Mouse (Mus musculus) limb, embryonic 12.5 days (tissue): ENCODE measurements at regions not wholly inside any gene's neighbourhood (a gene's known extent, or its start where the extent isn't known, plus 50 kb on each side); places are given as distances from the start of the nearest gene placed in this dataset.

ENCODE experiments used
- ATAC-seq: fragments of 200-750 bp; cut with Nextera tagmentation; 2 replicates; pipeline ENCODE4 v1.8.0; 2017; ENCODE audit warnings: low read depth, moderate TSS enrichment; ENCODE audit not compliant: insufficient number of reproducible peaks, insufficient read depth, low FRiP score, low TSS enrichment
- H3K27ac ChIP-seq: fragments of 300-500 bp; sonication (generic); 2 replicates; pipeline ENCODE4 v1.5.1; 2016; ENCODE audit warnings: mild to moderate bottlenecking, moderate library complexity
- H3K27me3 ChIP-seq: fragments of 300-500 bp; sonication (generic); 2 replicates; pipeline ENCODE4 v1.6.1; 2016; ENCODE audit warnings: mild to moderate bottlenecking, moderate library complexity
- H3K36me3 ChIP-seq: fragments of 300-500 bp; sonication (generic); 2 replicates; pipeline ENCODE4 v1.6.1; 2016; ENCODE audit warnings: mild to moderate bottlenecking, moderate library complexity
- H3K4me1 ChIP-seq: fragments of 300-500 bp; sonication (generic); replicated peaks from 2 replicates; pipeline ENCODE4 v1.6.1; 2016
- H3K4me2 ChIP-seq: fragments of 300-500 bp; sonication (generic); 2 replicates; pipeline ENCODE4 v1.6.1; 2016; ENCODE audit warnings: mild to moderate bottlenecking, moderate library complexity
- H3K4me3 ChIP-seq: fragments of 300-500 bp; sonication (generic); replicated peaks from 2 replicates; pipeline ENCODE4 v1.5.1; 2016; ENCODE audit warnings: mild to moderate bottlenecking
- H3K9ac ChIP-seq: fragments of 300-500 bp; sonication (generic); replicated peaks from 2 replicates; pipeline ENCODE4 v1.6.1; 2016; ENCODE audit warnings: mild to moderate bottlenecking, moderate library complexity
- H3K9me3 ChIP-seq: fragments of 300-500 bp; sonication (generic); 2 replicates; pipeline ENCODE4 v1.6.1; 2016; ENCODE audit warnings: mild to moderate bottlenecking, moderate library complexity
- WGBS: fragments of 180-500 bp; shearing (Covaris S2); methylation state at CpG from one replicate; pipeline ENCODE4 v1.1.7; 2016; 5-methylcytosine and 5-hydroxymethylcytosine counted together

DNA sequence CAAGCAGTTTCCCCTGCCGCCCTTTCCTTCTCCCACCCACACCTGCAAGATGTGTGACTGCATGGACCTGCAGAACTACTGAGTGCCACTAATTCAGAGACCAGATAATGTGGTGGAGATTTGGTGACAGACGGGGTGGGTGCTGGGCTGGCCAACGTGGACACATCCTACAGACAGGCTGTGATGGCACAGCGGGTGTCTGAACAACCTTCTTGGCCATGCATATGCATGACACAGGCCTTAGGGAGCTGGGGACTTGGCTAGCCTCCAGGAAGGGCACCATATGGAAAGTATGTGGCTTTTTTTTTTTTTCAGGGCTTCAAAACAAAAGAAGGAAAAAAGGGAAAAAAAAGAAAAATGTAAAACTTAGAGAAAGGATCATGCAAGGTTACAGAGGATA is 243.5 kb upstream of the N4bp1 start:
- H3K27me3 ChIP-seq, result 0 out of 2 replicates have a peak, but pooled peaks cover 2% of the 10 kb centered on the region
- no peak for ATAC-seq
- H3K4me3 ChIP-seq, result no peak overlapping the region
- 0 out of 2 replicates have a peak, but pooled peaks cover 3% of the 10 kb centered on the region for H3K4me1 ChIP-seq
- no peak overlapping the region for H3K27ac ChIP-seq
- no peak overlapping the region for H3K9ac ChIP-seq
- H3K36me3 ChIP-seq, result no peaks in the 10 kb centered on the region
- H3K4me2 ChIP-seq, result no peak overlapping the region
- 76% methylated on average over 4 of the region's 4 CpGs for WGBS
- H3K9me3 ChIP-seq, result 0 out of 2 replicates have a peak, but pooled peaks cover 5% of the 10 kb centered on the region

DNA sequence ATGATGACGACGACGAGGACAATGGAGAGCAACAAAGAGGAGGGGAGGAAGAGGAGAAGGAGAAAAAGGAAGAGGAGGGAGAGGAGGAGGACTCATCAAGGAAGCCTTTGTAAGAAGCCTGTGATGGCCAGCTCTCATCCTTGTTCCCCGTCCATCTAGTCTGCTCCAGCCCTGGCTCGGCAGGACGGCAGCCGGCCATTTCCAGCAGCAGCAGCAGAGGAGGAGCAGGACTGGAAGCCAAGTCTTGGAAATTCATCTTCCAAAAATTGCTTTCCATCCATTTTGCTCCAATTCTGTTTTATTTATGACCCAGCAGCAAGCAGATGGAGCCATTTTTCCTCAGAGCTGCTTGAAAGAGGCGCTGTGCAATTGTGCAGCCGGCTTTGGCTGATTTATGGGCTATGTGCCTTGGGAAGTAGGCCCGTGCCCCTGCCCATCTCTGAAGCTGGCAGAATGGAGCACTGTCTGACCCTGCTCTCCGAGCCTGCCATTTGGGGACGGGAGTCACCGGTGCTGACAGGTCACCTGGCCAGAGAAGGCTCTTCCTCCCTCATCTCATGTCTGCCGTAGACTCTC is 231.2 kb upstream of the N4bp1 start:
- Histone ChIP-seq H3K36me3 (no peaks in the 10 kb centered on the region), H3K4me1 (peaks cover 8% of the 10 kb centered on the region; the same call in 1 of the 2 replicates), H3K9me3 (no peaks in the 10 kb centered on the region), H3K4me2 (no peak overlapping the region), H3K9ac (no peak overlapping the region), H3K27me3 (0 out of 2 replicates have a peak, but pooled peaks cover 9% of the 10 kb centered on the region), H3K27ac (no peak overlapping the region), H3K4me3 (no peak overlapping the region)
- no peak for ATAC-seq
- 65% methylated on average over 14 of the region's 14 CpGs for WGBS

DNA sequence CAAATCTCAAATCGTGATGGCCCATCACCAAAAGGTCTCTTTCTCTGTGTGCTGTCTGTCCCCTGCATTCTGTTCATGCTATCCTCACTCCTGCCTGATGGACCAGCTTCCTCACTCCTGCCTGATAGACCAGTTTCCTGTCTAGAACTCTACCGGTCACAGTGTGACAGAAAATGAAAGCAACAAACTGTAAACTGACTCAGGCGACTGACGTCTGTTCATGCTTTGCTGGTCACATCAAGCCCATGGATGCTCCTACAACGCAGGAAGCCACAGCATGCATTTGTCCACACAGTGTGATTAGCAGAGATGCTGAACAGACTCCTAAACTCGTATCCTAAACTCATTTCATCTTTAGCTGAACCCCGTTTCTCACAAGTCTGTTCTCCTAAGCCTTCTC is 227.3 kb upstream of the N4bp1 start:
- Histone ChIP-seq H3K9ac (no peak overlapping the region), H3K4me3 (no peak overlapping the region), H3K4me1 (no peaks in the 10 kb centered on the region), H3K27ac (no peak overlapping the region), H3K36me3 (no peaks in the 10 kb centered on the region), H3K9me3 (no peaks in the 10 kb centered on the region), H3K27me3 (0 out of 2 replicates have a peak, but pooled peaks cover 5% of the 10 kb centered on the region), H3K4me2 (no peak overlapping the region)
- 84% methylated on average over 7 of the region's 7 CpGs for WGBS
- ATAC-seq, result no peak

DNA sequence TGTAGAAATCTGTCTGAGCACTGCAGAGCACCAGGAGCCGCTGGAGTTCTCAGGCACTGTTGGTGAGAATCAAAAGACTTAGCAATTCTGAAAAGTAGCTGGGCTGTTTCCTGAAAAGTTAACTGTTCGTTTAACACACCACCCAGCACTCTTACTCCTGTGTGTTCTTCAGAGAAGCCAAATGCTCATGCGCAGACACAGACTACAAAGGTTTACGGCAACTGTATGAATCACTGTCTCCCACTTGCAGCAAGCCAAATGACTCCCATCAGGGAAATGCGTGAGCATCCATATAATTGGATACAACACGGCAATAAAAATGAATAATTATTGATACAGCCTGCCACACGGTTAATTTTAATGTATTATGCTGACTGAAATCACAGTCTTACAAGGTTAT is 220.0 kb upstream of the N4bp1 start:
- no peak overlapping the region for H3K27ac ChIP-seq

DNA sequence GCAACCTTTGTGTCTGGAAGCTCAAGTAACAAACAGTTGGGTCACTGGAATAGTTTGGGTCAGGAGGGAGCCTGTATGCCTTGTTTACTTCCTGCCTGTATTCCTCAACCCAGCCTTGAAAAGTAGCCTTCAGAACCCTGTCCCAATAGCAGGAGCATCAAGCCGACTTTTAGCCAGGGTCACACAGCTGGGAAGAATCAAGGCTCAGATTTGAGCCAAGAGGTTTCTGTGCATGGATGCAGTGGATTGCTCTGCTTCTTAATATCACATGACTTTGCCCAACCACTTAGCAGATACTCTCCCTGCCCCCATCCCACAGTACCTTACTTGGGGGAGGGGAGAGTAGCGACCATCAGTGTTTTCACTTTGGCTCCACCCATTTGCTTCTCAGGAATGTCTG is 210.2 kb upstream of the N4bp1 start:
- Histone ChIP-seq H3K4me3 (no peak overlapping the region), H3K36me3 (no peaks in the 10 kb centered on the region), H3K4me1 (0 out of 2 replicates have a peak, but pooled peaks cover 4% of the 10 kb centered on the region), H3K27ac (no peak overlapping the region), H3K27me3 (no peaks in the 10 kb centered on the region), H3K9ac (no peak overlapping the region), H3K4me2 (no peak overlapping the region), H3K9me3 (no peaks in the 10 kb centered on the region)
- ATAC-seq, result no peak
- WGBS, result 56% methylated on average over 2 of the region's 2 CpGs

More for the DNA sequence above, 220.0 kb upstream of the N4bp1 start:
- ATAC-seq, result no peak
- peaks cover 11% of the 10 kb centered on the region for H3K27me3 ChIP-seq
- H3K9ac ChIP-seq, result no peak overlapping the region
- no peaks in the 10 kb centered on the region for H3K4me1 ChIP-seq
- H3K9me3 ChIP-seq, result no peaks in the 10 kb centered on the region
- 54% methylated on average over 7 of the region's 7 CpGs for WGBS
- H3K36me3 ChIP-seq, result no peaks in the 10 kb centered on the region
- no peak overlapping the region for H3K4me2 ChIP-seq
- H3K4me3 ChIP-seq, result no peak overlapping the region

DNA sequence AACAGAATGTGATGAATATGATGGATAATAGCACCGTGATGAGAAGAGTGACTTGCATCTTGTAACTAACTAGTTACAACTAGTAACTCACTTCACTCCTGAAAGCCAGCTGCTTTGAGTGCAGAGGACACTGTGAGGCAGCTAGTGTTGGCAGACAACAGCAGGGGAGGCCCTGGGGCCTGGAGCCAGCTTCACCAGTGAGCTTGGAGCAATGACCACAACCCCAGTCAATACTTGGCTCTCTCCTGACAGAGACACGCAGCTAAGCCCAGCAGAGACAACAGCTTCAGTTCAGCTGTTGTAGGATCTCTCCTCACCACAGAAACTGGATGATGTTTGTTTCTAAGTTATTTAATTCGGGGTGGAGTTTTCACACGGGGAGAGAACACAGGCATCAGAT is 209.6 kb upstream of the N4bp1 start:
- Histone ChIP-seq H3K9me3 (no peaks in the 10 kb centered on the region), H3K27me3 (no peaks in the 10 kb centered on the region), H3K4me2 (no peak overlapping the region), H3K9ac (no peak overlapping the region), H3K4me3 (no peak overlapping the region), H3K27ac (no peak overlapping the region), H3K36me3 (no peaks in the 10 kb centered on the region), H3K4me1 (0 out of 2 replicates have a peak, but pooled peaks cover 4% of the 10 kb centered on the region)
- WGBS, result 76% methylated on average over 4 of the region's 4 CpGs
- no peak for ATAC-seq

DNA sequence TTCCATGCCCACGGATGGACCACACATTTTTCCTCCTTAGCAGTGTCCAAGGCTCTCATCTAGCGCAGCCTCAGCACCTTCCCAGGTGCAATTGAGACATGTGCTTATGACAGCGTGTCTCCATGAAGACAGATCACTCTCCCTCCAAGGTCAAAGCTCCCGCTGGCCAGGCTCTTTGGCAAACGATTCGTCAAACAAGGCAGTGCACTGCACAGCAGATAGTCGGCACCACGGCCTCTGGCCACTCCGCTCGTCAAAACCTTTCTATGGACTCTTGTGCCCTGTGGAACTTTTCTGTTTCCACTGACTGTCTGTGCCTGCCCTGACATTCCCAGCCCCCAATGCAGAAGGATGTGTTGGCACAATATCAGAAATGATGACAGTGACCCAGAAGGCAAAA is 208.7 kb upstream of the N4bp1 start:
- Histone ChIP-seq H3K4me2 (no peak overlapping the region), H3K4me3 (no peak overlapping the region), H3K9me3 (no peaks in the 10 kb centered on the region), H3K27me3 (no peaks in the 10 kb centered on the region), H3K27ac (no peak overlapping the region), H3K36me3 (no peaks in the 10 kb centered on the region), H3K9ac (no peak overlapping the region), H3K4me1 (0 out of 2 replicates have a peak, but pooled peaks cover 4% of the 10 kb centered on the region)
- no peak for ATAC-seq
- WGBS, result 71% methylated on average over 10 of the region's 10 CpGs

DNA sequence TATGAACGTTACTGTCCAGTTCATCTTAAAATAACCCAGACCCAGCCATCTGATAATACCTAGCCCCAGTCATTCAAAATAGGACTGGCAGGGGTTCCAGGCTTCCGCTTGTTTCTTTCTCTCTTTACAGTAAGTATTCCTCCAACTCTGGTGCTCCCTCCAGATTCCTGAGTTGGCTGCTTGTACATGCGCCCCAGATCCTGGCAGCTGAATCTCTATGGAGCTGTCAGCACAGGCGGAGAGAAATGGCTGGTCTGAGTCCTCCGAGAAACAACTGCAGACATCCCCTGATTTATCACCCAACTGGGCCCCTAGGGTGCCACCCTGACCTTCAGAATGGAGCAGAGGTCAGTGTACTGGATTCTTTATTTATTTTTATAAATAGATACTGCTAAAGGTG is 208.0 kb upstream of the N4bp1 start:
- no peaks in the 10 kb centered on the region for H3K36me3 ChIP-seq
- no peak overlapping the region for H3K4me2 ChIP-seq
- H3K9ac ChIP-seq, result no peak overlapping the region
- H3K27ac ChIP-seq, result no peak overlapping the region
- H3K9me3 ChIP-seq, result no peaks in the 10 kb centered on the region
- H3K27me3 ChIP-seq, result no peaks in the 10 kb centered on the region
- no peak overlapping the region for H3K4me3 ChIP-seq
- no peak for ATAC-seq
- 0 out of 2 replicates have a peak, but pooled peaks cover 4% of the 10 kb centered on the region for H3K4me1 ChIP-seq
- 75% methylated on average over 5 of the region's 5 CpGs for WGBS

DNA sequence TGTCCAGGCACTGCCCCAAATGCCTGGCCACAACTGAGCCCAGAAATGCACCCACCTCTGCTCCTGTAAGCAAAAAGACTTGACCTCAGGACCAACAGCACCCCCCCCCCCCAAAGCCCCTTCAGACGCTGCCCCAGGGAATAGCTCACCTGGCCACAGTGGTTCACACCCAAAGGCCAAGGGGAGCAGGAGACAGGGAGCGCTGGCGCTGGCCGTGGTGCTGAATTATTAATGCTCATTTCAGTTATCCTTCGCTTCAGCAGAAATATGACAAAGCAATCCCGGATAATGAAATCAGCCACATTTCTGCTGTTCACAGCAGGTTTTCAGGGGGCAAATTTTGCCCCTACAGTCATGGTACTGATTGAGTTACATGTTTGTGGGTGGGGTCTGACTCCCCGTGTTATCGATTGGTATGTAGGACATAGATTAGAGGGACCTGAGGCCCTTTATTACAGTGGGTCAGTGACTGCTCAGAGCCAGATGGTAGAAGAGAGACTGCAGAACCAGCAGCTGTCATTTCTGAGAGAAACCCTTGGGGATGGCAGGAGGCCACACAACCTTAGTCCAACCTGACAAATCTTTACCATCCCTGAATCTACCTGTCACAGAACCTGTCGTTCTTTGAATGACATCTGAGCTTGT is 202.5 kb upstream of the N4bp1 start:
- ATAC-seq, result no peak
- no peaks in the 10 kb centered on the region; the same call in 1 of the 2 replicates for H3K27me3 ChIP-seq
- no peak overlapping the region for H3K4me3 ChIP-seq
- no peaks in the 10 kb centered on the region for H3K36me3 ChIP-seq
- WGBS, result 45% methylated on average over 9 of the region's 9 CpGs
- H3K9me3 ChIP-seq, result no peaks in the 10 kb centered on the region
- no peak overlapping the region for H3K9ac ChIP-seq
- H3K27ac ChIP-seq, result no peak overlapping the region
- no peak overlapping the region for H3K4me2 ChIP-seq
- H3K4me1 ChIP-seq, result no peaks in the 10 kb centered on the region

DNA sequence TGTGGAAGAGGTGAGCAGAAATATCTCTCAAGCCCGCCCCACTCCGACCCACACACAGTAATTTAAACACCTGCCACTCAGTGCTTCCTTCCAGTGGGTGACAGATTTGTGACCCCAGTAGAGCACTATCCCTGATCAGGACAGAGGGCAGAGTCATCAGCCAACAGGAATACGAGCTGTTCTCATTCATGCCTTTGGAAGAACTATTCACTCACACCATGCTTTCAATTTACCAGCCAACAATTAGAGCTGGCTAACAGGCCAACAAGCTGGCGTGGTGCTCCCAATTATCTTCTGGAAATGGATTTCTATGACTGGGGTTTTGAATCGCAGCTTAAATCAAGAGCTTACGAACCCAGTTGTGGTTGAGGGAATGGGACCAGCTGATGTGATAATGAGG is 193.2 kb upstream of the N4bp1 start:
- no peak overlapping the region for H3K9ac ChIP-seq
- no peaks in the 10 kb centered on the region for H3K27me3 ChIP-seq
- no peaks in the 10 kb centered on the region for H3K36me3 ChIP-seq
- H3K9me3 ChIP-seq, result no peaks in the 10 kb centered on the region
- H3K4me2 ChIP-seq, result no peak overlapping the region
- H3K27ac ChIP-seq, result no peak overlapping the region
- 65% methylated on average over 6 of the region's 6 CpGs for WGBS
- peaks cover 13% of the 10 kb centered on the region; the same call in 1 of the 2 replicates for H3K4me1 ChIP-seq
- no peak overlapping the region for H3K4me3 ChIP-seq
- ATAC-seq, result no peak

DNA sequence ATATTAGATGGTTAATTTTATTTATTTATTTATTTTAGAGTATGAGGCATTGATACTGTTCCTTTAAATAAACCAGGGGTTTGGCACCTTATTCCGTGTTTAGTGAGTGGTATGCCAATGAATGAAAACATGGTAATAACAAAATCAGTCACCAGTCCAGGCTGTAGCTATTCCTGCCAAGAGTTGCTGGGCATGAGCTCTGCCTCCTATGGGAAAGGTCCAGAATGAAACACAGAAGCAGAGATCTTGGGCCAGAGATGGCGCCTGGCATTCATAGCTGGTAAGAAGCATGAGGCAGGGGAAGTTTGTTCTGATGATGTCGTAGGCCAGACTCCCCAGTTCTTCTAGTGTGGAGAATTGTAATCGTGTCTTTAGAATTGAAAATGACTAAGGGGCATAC is 190.9 kb upstream of the N4bp1 start:
- H3K4me1 ChIP-seq, result peaks cover 13% of the 10 kb centered on the region; the same call in 1 of the 2 replicates
- H3K27me3 ChIP-seq, result peaks cover 4% of the 10 kb centered on the region; the same call in 1 of the 2 replicates
- no peak overlapping the region for H3K4me3 ChIP-seq
- no peak for ATAC-seq
- 89% methylated on average over 4 of the region's 4 CpGs for WGBS
- no peak overlapping the region for H3K9ac ChIP-seq
- H3K36me3 ChIP-seq, result no peaks in the 10 kb centered on the region
- H3K27ac ChIP-seq, result no peak overlapping the region
- no peaks in the 10 kb centered on the region for H3K9me3 ChIP-seq
- H3K4me2 ChIP-seq, result no peak overlapping the region

DNA sequence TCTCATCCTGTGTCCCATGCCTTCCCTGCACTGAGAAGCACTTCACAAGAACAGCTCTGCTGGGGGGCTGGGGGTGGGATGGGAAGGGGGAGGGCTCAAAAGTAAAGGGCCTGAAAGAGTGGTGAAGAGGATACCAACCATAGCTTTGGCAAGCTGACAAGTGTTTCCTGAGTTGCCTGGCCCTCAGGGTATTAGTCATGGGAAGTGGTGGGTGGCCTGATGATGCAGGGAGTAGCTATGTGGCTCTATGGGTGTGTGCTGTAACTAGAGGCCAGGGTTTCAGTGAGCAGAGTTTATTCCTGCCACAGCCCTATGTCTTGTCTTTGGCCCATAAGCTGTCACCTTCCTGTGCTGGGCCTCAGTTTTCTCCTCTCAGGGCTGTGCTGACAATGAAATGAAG is 186.2 kb upstream of the N4bp1 start:
- no peaks in the 10 kb centered on the region for H3K36me3 ChIP-seq
- no peaks in the 10 kb centered on the region for H3K9me3 ChIP-seq
- 0 out of 2 replicates have a peak, but pooled peaks cover 5% of the 10 kb centered on the region for H3K4me1 ChIP-seq
- no peak for ATAC-seq
- peaks cover 4% of the 10 kb centered on the region; the same call in 1 of the 2 replicates for H3K27me3 ChIP-seq
- H3K4me2 ChIP-seq, result no peak overlapping the region
- no peak overlapping the region for H3K4me3 ChIP-seq
- H3K27ac ChIP-seq, result no peak overlapping the region
- H3K9ac ChIP-seq, result no peak overlapping the region
